Mouse (Mus musculus): ENCODE results near the gene Spata31d1b. TPM values are rescaled to one million over a fixed set of nuclear protein-coding genes. Genes with fewer than 3 reads are reported as not detected.

The Spata31d1b gene
- polyA plus RNA-seq, 1 experiment from 2014 or later: not detected

DNA sequence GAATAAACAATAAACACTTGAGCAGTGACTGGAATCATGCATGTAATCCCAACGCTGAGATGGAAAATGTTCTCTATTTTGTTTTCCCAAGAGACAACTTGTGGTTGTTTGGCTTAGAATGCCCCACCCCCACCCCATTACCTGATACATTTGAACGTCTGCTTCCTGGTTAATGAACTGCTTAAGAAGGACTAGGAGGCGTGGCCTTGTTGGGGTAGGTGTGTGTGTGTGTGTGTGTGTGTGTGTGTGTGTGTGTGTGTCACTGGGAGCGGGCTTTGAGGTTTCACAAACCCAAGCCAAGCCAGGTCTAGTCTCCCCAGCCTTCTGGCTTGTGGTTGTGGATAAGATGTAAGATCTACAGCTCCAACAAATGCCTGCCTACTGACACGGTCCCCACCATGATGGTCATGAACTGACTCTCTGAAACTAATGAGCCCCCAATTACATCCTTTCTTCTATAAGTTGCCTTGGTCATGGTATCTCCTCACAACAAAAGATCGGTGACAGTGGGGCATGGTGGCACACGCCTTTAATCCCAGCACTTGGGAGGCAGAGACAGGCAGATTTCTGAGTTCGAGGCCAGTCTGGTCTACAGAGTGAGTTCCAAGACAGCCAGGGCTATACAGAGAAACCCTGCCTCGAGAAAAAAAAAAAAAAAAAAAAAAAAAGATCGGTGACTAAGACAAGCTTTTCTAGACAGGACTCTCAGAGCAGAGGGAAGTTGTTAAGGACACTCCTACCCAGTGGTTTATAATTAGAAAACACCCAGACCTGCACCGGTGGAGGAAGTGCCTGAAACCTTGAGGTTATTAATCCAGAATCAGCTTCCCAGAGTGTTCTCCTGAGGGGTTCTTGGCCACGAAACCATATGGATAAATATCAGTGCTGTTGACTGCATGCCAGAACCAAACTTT lies 35.5 kb upstream of the Spata31d1b start:
- Histone ChIP-seq H3K27me3 (replicated peaks) (peaks cover 3% of the 10 kb centered on the region), H3K4me2 (peak overlapping the region; percentile 85; the same call in 1 of the 2 replicates), H3K36me3 (no peaks in the 10 kb centered on the region), H3K4me1 (peaks cover 18% of the 10 kb centered on the region), H3K9me3 (no peaks in the 10 kb centered on the region), H3K9ac (no peak overlapping the region), H3K4me3 (peak overlapping the region; percentile 84; the same call in 1 of the 2 replicates), H3K27ac (replicated peaks) (no peak overlapping the region)
- 70% methylated on average over 12 of the region's 12 CpGs for WGBS
- no peak for ATAC-seq (ENCODE audit: extremely low read depth, insufficient number of reproducible peaks, low FRiP score, low TSS enrichment)

GRCm38 (mm10) chr13:59679306-59679705 lies 32.8 kb upstream of the Spata31d1b start:
- H3K4me3 ChIP-seq: no peak overlapping the region
- WGBS: 39% methylated on average over 4 of the region's 4 CpGs
- H3K4me1 ChIP-seq: peaks cover 9% of the 10 kb centered on the region
- H3K9me3 ChIP-seq: no peaks in the 10 kb centered on the region
- no peak overlapping the region for H3K9ac ChIP-seq
- no peak for ATAC-seq (ENCODE audit: extremely low read depth, insufficient number of reproducible peaks, low FRiP score, low TSS enrichment)
- no peaks in the 10 kb centered on the region for H3K36me3 ChIP-seq
- H3K27me3 ChIP-seq (replicated peaks): peaks cover 14% of the 10 kb centered on the region
- H3K27ac ChIP-seq (replicated peaks): no peak overlapping the region
- H3K4me2 ChIP-seq: no peak overlapping the region

DNA sequence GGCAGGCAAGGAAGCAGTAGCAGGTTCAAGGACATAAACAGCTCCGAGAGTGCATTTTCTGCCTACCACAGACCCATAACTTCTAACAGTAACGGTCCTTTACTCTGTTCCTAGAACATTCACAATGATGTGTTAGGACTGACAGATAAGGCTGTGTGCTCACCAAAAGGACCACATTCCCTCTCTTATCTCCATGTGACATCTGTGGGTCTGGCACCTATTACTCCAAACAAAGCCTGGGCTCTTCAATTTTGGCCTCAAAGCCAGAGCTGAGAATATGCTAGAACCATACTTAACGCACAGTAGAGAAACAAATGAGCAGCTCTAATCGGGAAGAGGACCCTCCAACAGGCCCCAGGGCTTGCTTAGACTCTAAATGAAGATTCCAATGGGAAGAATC lies 32.2 kb upstream of the Spata31d1b start:
- no peak for ATAC-seq (ENCODE audit: extremely low read depth, insufficient number of reproducible peaks, low FRiP score, low TSS enrichment)
- Histone ChIP-seq H3K9ac (no peak overlapping the region), H3K27me3 (replicated peaks) (peaks cover 14% of the 10 kb centered on the region), H3K9me3 (no peaks in the 10 kb centered on the region), H3K4me3 (no peak overlapping the region), H3K36me3 (no peaks in the 10 kb centered on the region), H3K4me1 (peaks cover 4% of the 10 kb centered on the region), H3K27ac (replicated peaks) (no peak overlapping the region), H3K4me2 (no peak overlapping the region)
- 55% methylated on average over 4 of the region's 4 CpGs for WGBS

DNA sequence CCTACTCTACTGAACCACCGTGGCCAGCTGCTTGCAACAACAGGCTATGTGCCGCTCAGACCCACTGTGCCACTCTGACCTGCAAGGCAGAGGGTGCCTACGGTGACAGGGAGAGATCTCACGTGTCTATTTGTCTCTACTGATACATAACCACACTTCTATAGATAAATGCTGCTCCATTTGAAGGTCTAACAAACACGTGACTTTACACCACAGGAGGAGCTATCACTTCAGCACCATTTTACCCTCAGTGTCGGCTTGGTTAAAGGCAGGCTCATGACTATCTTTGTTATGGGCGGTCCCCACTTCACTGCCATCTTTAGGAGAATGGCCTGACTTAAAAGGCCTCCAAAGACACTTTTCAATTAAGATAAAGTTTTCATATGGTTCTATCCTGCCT lies 29.5 kb upstream of the Spata31d1b start:
- ATAC-seq (ENCODE audit: extremely low read depth, insufficient number of reproducible peaks, low FRiP score, low TSS enrichment): no peak
- H3K36me3 ChIP-seq: no peaks in the 10 kb centered on the region
- H3K27me3 ChIP-seq (replicated peaks): peaks cover 14% of the 10 kb centered on the region
- no peak overlapping the region for H3K4me3 ChIP-seq
- 0 out of 2 replicates have a peak overlapping the region, but pooled peaks have one; percentile 7 for H3K4me2 ChIP-seq
- H3K27ac ChIP-seq (replicated peaks): no peak overlapping the region
- WGBS: 15% methylated on average over 7 of the region's 7 CpGs
- H3K4me1 ChIP-seq: peaks cover 4% of the 10 kb centered on the region
- no peaks in the 10 kb centered on the region for H3K9me3 ChIP-seq
- no peak overlapping the region for H3K9ac ChIP-seq

GRCm38 (mm10) chr13:59685236-59685635 lies 26.8 kb upstream of the Spata31d1b start:
- WGBS: 72% methylated on average over 3 of the region's 3 CpGs
- ATAC-seq (ENCODE audit: extremely low read depth, insufficient number of reproducible peaks, low FRiP score, low TSS enrichment): no peak
- H3K4me3 ChIP-seq: no peak overlapping the region

DNA sequence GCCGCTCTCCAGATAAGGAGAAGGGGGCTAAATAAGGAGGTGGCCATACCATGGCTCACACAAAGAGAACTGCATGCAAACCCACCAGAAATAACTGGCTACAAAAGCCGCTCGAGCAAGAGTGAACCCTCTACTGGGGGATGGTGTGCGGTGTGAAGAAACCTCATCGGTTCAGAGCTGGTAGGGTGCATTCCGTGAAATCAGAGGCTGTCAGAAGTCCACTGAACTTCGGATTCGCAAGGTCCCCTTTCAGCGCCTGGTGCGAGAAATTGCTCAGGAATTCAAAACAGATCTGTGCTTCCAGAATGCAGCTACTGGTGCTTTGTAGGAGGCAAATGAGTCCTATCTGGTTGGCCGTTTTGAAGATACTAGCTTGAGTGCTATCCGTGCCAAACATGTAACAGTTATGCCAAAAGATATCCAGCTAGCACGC lies 23.7 kb upstream of the Spata31d1b start:
- H3K4me3 ChIP-seq: peak overlapping the region; percentile 26
- H3K4me1 ChIP-seq: peaks cover 15% of the 10 kb centered on the region
- ATAC-seq (ENCODE audit: extremely low read depth, insufficient number of reproducible peaks, low FRiP score, low TSS enrichment): no peak
- H3K4me2 ChIP-seq: peak overlapping the region; percentile 63
- peak overlapping the region; percentile 34; the same call in 1 of the 2 replicates for H3K9ac ChIP-seq
- peak overlapping the region; percentile 58; the same call in 1 of the 2 replicates for H3K27ac ChIP-seq (replicated peaks)
- 0 out of 2 replicates have a peak, but pooled peaks cover 2% of the 10 kb centered on the region for H3K27me3 ChIP-seq (replicated peaks)
- no peaks in the 10 kb centered on the region for H3K9me3 ChIP-seq
- H3K36me3 ChIP-seq: no peaks in the 10 kb centered on the region
- WGBS: 24% methylated on average over 13 of the region's 13 CpGs

More at GRCm38 (mm10) chr13:59685236-59685635, 26.8 kb upstream of the Spata31d1b start:
- Histone ChIP-seq H3K27ac (replicated peaks) (no peak overlapping the region), H3K36me3 (no peaks in the 10 kb centered on the region), H3K27me3 (replicated peaks) (peaks cover 14% of the 10 kb centered on the region), H3K9me3 (no peaks in the 10 kb centered on the region), H3K4me1 (peaks cover 19% of the 10 kb centered on the region), H3K9ac (no peak overlapping the region), H3K4me2 (no peak overlapping the region)

DNA sequence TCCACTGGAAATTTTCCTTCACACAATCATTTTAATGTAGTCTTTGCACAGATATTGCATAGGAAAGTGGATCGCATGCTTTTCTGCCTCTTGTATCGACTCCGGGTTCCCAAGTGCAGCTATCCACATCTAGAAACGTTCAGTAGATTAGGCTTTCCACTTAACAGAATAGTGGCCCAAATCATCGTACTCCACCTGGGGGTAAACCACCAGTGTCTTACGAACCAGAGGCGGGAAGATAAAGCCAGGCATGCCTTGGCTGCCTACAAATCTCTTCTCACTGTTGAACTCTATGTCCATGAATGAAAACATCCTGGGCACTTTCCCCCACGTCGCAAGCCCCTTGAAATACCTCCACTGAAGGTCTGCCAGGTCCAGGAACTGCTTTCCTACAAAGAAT lies 22.8 kb upstream of the Spata31d1b start:
- peaks cover 15% of the 10 kb centered on the region for H3K4me1 ChIP-seq
- no peak overlapping the region for H3K9ac ChIP-seq
- no peak for ATAC-seq (ENCODE audit: extremely low read depth, insufficient number of reproducible peaks, low FRiP score, low TSS enrichment)
- no peak overlapping the region for H3K4me3 ChIP-seq
- H3K4me2 ChIP-seq: no peak overlapping the region
- H3K27me3 ChIP-seq (replicated peaks): no peaks in the 10 kb centered on the region
- 0 out of 2 replicates have a peak overlapping the region, but pooled peaks have one; percentile 20 for H3K27ac ChIP-seq (replicated peaks)
- H3K9me3 ChIP-seq: no peaks in the 10 kb centered on the region
- 54% methylated on average over 9 of the region's 9 CpGs for WGBS
- no peaks in the 10 kb centered on the region for H3K36me3 ChIP-seq

DNA sequence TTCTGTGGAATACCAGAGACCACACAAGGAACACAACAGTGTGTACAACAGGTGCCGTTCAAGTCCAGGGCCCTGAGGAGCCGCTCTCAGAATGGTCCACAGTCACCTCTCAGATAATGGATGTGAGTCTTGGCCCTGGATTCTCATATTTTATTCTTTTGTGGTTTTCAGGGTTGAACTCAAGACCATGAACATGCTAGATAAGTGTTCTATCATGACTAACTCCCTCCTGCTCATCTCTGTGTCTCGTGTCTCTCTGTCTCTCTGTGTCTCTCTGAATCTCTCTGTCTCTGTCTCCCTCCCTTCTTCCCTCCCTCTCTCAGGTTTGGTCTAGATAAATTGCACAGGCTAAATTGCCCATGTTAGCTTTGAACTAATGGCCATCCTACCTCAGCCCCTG lies 22.2 kb upstream of the Spata31d1b start:
- no peak for ATAC-seq (ENCODE audit: extremely low read depth, insufficient number of reproducible peaks, low FRiP score, low TSS enrichment)
- 83% methylated on average over 3 of the region's 3 CpGs for WGBS

DNA sequence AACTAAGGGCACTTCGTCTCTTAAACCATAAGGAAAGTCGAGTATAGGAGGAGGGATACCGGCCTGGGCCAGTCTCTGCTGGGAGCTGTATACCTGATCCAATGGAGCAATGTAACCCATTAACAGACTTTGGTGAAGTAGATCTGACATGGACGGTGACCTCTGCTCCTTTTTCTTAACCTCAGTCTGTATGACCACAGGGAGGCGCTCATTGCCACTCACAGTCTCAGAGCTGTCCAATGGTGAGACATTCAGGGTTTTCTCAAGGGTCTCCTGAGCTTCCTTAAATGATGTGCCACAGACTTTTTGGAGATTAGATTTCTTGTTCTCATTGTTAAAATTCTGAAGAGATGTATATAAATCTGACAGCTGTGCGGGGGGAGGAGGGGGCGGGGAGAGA lies 21.5 kb upstream of the Spata31d1b start:
- no peak overlapping the region for H3K9ac ChIP-seq
- no peak overlapping the region for H3K4me2 ChIP-seq
- H3K4me3 ChIP-seq: no peak overlapping the region
- no peaks in the 10 kb centered on the region for H3K9me3 ChIP-seq
- no peaks in the 10 kb centered on the region for H3K27me3 ChIP-seq (replicated peaks)
- no peak overlapping the region for H3K27ac ChIP-seq (replicated peaks)
- WGBS: 79% methylated on average over 7 of the region's 7 CpGs
- H3K4me1 ChIP-seq: peaks cover 15% of the 10 kb centered on the region
- ATAC-seq (ENCODE audit: extremely low read depth, insufficient number of reproducible peaks, low FRiP score, low TSS enrichment): no peak
- H3K36me3 ChIP-seq: no peaks in the 10 kb centered on the region

More for the DNA sequence above, 22.2 kb upstream of the Spata31d1b start:
- no peak overlapping the region for H3K27ac ChIP-seq (replicated peaks)
- H3K4me3 ChIP-seq: no peak overlapping the region
- no peaks in the 10 kb centered on the region for H3K9me3 ChIP-seq
- H3K4me1 ChIP-seq: peaks cover 15% of the 10 kb centered on the region
- no peaks in the 10 kb centered on the region for H3K36me3 ChIP-seq
- no peak overlapping the region for H3K9ac ChIP-seq
- H3K4me2 ChIP-seq: no peak overlapping the region
- H3K27me3 ChIP-seq (replicated peaks): no peaks in the 10 kb centered on the region

DNA sequence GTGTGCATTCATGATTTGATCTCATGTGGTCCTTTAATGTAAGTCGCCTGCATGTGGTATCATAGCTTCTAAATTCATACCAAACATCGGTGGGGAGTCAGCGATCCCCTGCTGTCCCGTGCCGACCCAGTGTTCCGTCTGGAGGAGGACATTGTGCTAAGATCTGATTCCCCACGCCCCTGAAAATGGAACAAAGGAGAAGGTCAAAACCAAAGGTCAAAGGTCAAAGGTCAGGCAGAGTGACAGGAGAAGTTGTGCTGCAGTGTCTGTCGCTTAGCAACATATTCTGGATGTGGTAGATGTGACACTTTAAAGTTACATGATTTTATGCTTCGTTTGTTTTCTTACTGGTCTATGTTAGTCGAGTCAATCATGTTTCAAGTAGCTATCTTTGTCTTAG lies 20.6 kb upstream of the Spata31d1b start:
- Histone ChIP-seq H3K27ac (replicated peaks) (no peak overlapping the region), H3K4me3 (no peak overlapping the region), H3K9ac (no peak overlapping the region), H3K9me3 (no peaks in the 10 kb centered on the region), H3K4me1 (peaks cover 15% of the 10 kb centered on the region), H3K27me3 (replicated peaks) (no peaks in the 10 kb centered on the region), H3K36me3 (no peaks in the 10 kb centered on the region), H3K4me2 (no peak overlapping the region)
- 76% methylated on average over 10 of the region's 10 CpGs for WGBS
- no peak for ATAC-seq (ENCODE audit: extremely low read depth, insufficient number of reproducible peaks, low FRiP score, low TSS enrichment)

GRCm38 (mm10) chr13:59694008-59694407 lies 18.1 kb upstream of the Spata31d1b start, which contains the start of gene 4921517D22Rik:
TSS of gene 4921517D22Rik (minus strand) at chr13:59694108.
- no peaks in the 10 kb centered on the region for H3K36me3 ChIP-seq
- H3K27me3 ChIP-seq (replicated peaks): no peaks in the 10 kb centered on the region
- H3K4me2 ChIP-seq: no peak within 1 kb of the TSS
- H3K9me3 ChIP-seq: no peaks in the 10 kb centered on the region
- ATAC-seq (ENCODE audit: extremely low read depth, insufficient number of reproducible peaks, low FRiP score, low TSS enrichment): no peak
- 75% methylated on average over 3 of the region's 3 CpGs for WGBS
- H3K9ac ChIP-seq: no peak within 1 kb of the TSS
- H3K4me3 ChIP-seq: no peak within 1 kb of the TSS
- H3K27ac ChIP-seq (replicated peaks): no peak within 1 kb of the TSS
- peaks cover 5% of the 10 kb centered on the region for H3K4me1 ChIP-seq

Data from heart, embryonic 13.5 days (tissue).